In genomic region chr6:86249042-86249441, GRCm38 (mm10) we compare ENCODE assay signal across 8 mouse cellular contexts. TPM values are rescaled to one million over a fixed set of nuclear protein-coding genes. Genes with fewer than 3 reads are reported as not detected.
DNase-seq lines count a peak whose midpoint lies in the region; ATAC-seq lines count a peak whose summit lies in the region.
"Had no signal": no experiment of that assay in that cellular context is flagged by ENCODE, and none has a peak within 500 bp of the region (broad histone marks: within the 10 kb centered on the region; RNA-seq: fewer than 3 reads in every experiment).

No protein-coding gene starts in this region.

- H3K9me3 ChIP-seq in forebrain, embryonic 13.5 days (replicated peaks), result no peaks in the 10 kb centered on the region
- H3K9me3 ChIP-seq in limb, embryonic 10.5 days (replicated peaks), result no peaks in the 10 kb centered on the region

- H3K4me3 ChIP-seq in forebrain, embryonic 13.5 days, result no peak overlapping the region
- no peak overlapping the region for H3K4me3 ChIP-seq in limb, embryonic 10.5 days

- H3K27me3 ChIP-seq in forebrain, embryonic 13.5 days, result no peaks in the 10 kb centered on the region
- no peaks in the 10 kb centered on the region for H3K27me3 ChIP-seq in limb, embryonic 10.5 days (ENCODE audit: low read depth, poor library complexity, severe bottlenecking)

- H3K36me3 ChIP-seq in forebrain, embryonic 13.5 days (ENCODE audit: poor library complexity, severe bottlenecking), result no peaks in the 10 kb centered on the region
- no peaks in the 10 kb centered on the region for H3K36me3 ChIP-seq in limb, embryonic 10.5 days

- peak overlapping the region; percentile 90 for H3K27ac ChIP-seq in forebrain, embryonic 13.5 days
- peak overlapping the region; percentile 16; the same call in 1 of the 2 replicates for H3K27ac ChIP-seq in limb, embryonic 10.5 days

- H3K4me1 ChIP-seq in forebrain, embryonic 13.5 days, result peaks cover 30% of the 10 kb centered on the region
- H3K4me1 ChIP-seq in limb, embryonic 10.5 days, result peaks cover 12% of the 10 kb centered on the region; the same call in 1 of the 2 replicates

- ATAC-seq in forebrain, embryonic 13.5 days, result peak; percentile 89

- H3K4me2 ChIP-seq in forebrain, embryonic 13.5 days, result peak overlapping the region; percentile 35

- DNase-seq in right cerebral cortex, postnatal 10 days (ENCODE audit: low spot score in 2 of 2), result peak; percentile 61 to 69
- no peak for DNase-seq in right cerebral cortex, postnatal 25 days
- no peak for DNase-seq in limb, embryonic 10.5 days (ENCODE audit: low spot score)
- DNase-seq in heart, adult 18-20 months, result no peak
- no peak for DNase-seq in thymus, postnatal 36 days
- DNase-seq in adrenal gland, postnatal 4 days (ENCODE audit: low spot score in 2 of 2), result no peak
- DNase-seq: lung, adult 2 months had no signal

- peak overlapping the region; percentile 45 for H3K9ac ChIP-seq in forebrain, embryonic 13.5 days

- 11% methylated on average over 16 of the region's 16 CpGs for WGBS in forebrain, embryonic 13.5 days
- WGBS in limb, embryonic 10.5 days, result 83% methylated on average over 16 of the region's 16 CpGs

RNA-seq across cellular contexts. Expression of gene Tgfa, which starts 54.0 kb away (rescaled TPM):
- polyA plus RNA-seq in forebrain, embryonic 13.5 days (2015; fragmentation: Nextera tagmentation; extraction: Ambion mirVana), result 3.5 and 4.6 TPM in 2 replicates
- 0.43 and 1.1 TPM in 2 replicates for polyA plus RNA-seq in limb, embryonic 10.5 days (2016; fragmentation: Nextera tagmentation; extraction: Ambion mirVana)
- 1 to 10 TPM; 1.2 to 1.7 TPM for total RNA-seq in heart, adult 18-20 months (2021)
- total RNA-seq in adrenal gland, postnatal 4 days (2021), result 10 to 100 TPM; 10.2 to 10.4 TPM

Comparison
In these comparisons a context has a peak if more than half of its experiments do, and no peak if none do; other contexts are left out.
1. DNase-seq: peak in right cerebral cortex, postnatal 10 days (2 of 2); none in right cerebral cortex, postnatal 25 days (single experiment), limb, embryonic 10.5 days (single experiment), heart, adult 18-20 months (0 of 2), thymus, postnatal 36 days (0 of 2) and adrenal gland, postnatal 4 days (0 of 2).
2. RNA of gene Tgfa, which starts 54.0 kb away (total RNA-seq): 10.2 to 10.4 TPM in adrenal gland, postnatal 4 days; 1.2 to 1.7 TPM in heart, adult 18-20 months; every median in the first group is over 4 times any median in the second.